Mouse (Mus musculus): ENCODE results near the gene Rps18. TPM values are rescaled to one million over a fixed set of nuclear protein-coding genes. Genes with fewer than 3 reads are reported as not detected.
"Not testable (repeated sequence)": the region's sequence is repeated elsewhere in the genome, so short reads cannot be mapped to it uniquely, and the experiment has no call there.

The Rps18 gene
- total RNA-seq (2021): 100 to 1,000 TPM; 672 to 676 TPM
- long read RNA-seq, experiment 1, transcript Rps18-201 (5 exons, 560 nt): major isoform, 47 of 55 reads
- long read RNA-seq, experiment 1, partial matches to known transcripts: 1 of 55 reads
- long read RNA-seq, experiment 1, other reads (novel, unspliced or antisense): 3 of 55 reads
- long read RNA-seq, experiment 2, transcript Rps18-201 (5 exons, 560 nt): major isoform, 206 of 219 reads
- long read RNA-seq, experiment 2, partial matches to known transcripts: 2 of 219 reads
- long read RNA-seq, experiment 2, other reads (novel, unspliced or antisense): 2 of 219 reads

- peak; percentile 92 to 95 for DNase-seq (ENCODE audit: low spot score in 2 of 2)
Measured at GRCm38 (mm10) chr17:33955555-33956214, at the start of gene Rps18, which contains the start of gene Vps52. TSS of gene Rps18 (minus strand) at chr17:33956001. TSS of gene Vps52 (plus strand) at chr17:33955812.

GRCm38 (mm10) chr17:34003426-34003825, 47.6 kb upstream of the Rps18 start:
- DNase-seq (ENCODE audit: low spot score in 2 of 2): peak in 1 of 2 experiments; percentile 57

DNA sequence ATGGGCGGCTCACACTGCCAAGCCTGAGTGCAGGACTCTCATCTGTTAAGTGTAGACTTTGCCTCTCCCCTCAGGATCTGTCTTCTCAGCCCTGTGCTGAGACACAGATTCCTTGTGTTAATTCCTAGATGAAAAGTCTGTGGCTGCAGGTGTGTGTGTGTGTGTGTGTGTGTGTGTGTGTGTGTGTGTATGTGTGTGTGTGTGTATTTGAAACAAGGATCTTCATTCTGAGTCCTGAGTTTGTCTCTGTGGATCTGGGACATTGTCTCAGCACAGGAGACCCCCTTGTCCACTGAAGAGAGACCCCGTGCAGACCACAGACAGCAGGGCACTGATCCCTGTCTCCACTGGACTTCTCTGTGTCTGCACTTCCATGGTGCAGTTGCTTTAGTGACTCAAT, 45.0 kb upstream of the Rps18 start:
- DNase-seq (ENCODE audit: low spot score in 2 of 2): not testable (repeated sequence)

- DNase-seq (ENCODE audit: low spot score in 2 of 2): peak; percentile 87 to 91
Measured at GRCm38 (mm10) chr17:34000150-34000537, 44.3 kb upstream of the Rps18 start, which contains the start of gene H2-K1. TSS of gene H2-K1 (minus strand) at chr17:34000347.

DNA sequence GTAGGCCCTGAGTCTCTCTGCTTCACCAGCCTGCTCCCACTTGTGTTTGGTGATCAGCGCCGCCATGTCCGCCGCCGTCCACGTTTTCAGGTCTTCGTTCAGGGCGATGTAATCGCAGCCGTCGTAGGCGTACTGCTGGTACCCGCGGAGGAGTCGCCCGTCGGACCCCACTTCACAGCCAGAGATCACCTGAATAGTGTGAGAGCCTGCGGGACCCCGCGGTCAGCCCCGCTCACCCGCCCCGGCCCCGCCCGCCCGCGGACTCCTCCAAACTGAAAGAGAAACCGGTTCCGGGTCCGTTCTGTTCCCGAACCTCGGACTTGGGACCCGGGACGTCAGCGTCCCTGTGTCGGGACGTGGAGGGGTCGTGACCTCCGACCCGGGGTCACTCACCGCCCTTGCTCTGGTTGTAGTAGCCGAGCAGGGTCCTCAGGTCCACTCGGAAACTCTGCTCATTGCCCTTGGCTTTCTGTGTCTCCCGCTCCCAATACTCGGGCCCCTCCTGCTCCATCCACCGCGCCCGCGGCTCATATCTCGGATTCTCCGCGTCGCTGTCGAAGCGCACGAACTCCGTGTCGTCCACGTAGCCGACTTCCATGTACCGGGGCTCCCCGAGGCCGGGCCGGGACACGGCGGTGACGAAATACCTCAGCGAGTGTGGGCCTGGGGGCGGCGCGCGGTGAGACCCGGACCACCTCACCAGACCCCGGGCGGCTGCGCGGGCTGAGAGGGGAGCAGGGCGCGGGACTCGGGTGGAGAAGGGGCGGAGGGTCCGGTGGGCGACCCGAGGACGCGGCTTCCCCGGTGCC, 43.7 kb upstream of the Rps18 start:
- DNase-seq (ENCODE audit: low spot score in 2 of 2): peak in 1 of 2 experiments; percentile 47

GRCm38 (mm10) chr17:33998697-33999096, 42.9 kb upstream of the Rps18 start:
- not testable (repeated sequence) for DNase-seq (ENCODE audit: low spot score in 2 of 2)

DNA sequence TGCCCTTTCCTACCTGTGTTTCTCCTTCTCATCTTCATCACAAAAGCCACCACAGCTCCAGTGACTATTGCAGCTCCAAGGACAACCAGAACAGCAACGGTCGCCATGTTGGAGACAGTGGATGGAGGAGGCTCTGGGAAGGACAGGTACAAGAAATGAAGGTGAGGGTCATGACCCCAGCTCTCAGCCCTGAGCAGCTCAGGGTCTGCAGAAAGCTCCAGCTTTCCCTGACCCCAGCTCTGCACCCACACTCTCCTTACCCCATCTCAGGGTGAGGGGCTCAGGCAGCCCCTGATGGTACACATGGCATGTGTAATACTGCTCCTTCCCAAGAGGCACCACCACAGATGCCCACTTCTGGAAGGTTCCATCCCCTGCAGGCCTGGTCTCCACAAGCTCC, 41.2 kb upstream of the Rps18 start:
- not testable (repeated sequence) for DNase-seq (ENCODE audit: low spot score in 2 of 2)

DNA sequence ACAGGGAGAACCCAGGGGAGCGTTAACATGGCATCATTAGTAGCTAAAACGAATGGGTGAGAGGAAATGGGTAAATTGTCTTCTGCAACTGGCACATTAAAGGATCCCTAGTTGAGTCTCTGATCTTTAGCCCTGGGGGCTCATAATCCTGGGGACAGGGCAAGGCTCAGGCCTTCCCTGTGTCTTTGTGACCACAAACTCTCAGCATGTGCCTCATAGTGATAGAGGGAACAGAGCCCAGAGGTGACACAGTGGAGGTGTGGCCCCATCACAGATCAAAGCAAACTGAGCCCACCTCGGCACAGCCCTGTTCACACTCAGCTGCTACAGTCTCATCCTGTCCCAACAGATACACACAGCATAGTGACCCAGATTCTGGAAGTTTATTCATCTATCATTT, 39.9 kb upstream of the Rps18 start:
- DNase-seq (ENCODE audit: low spot score in 2 of 2): no peak

DNA sequence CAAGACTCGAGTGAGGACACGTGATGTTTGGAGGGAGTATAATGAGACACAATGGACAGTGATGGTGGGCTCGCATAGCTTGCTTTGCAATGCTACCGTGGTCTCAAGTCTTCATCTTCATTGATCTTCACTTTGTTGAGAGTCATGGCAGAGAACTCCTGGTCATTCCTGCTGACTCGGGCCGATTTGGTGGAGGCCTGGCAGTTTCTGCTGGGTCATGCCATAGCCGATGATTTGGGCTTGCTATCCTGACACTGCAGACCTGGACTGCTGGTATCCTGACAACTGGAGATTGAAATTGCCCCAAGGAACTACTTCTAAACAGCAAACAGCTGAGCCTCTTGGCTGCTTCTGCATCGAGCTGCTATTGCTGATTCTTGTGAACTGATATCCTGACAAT, 39.2 kb upstream of the Rps18 start:
- no peak for DNase-seq (ENCODE audit: low spot score in 2 of 2)

GRCm38 (mm10) chr17:33991788-33992664, 36.2 kb upstream of the Rps18 start:
- peak; percentile 52 to 67 for DNase-seq (ENCODE audit: low spot score in 2 of 2)

- DNase-seq (ENCODE audit: low spot score in 2 of 2): peak; percentile 57 to 75
Measured at GRCm38 (mm10) chr17:33982136-33982535, 26.3 kb upstream of the Rps18 start.

- peak; percentile 61 to 70 for DNase-seq (ENCODE audit: low spot score in 2 of 2)
Measured at GRCm38 (mm10) chr17:33981192-33981909, 25.6 kb upstream of the Rps18 start.

GRCm38 (mm10) chr17:33980181-33981035, 24.6 kb upstream of the Rps18 start:
- no peak for DNase-seq (ENCODE audit: low spot score in 2 of 2)

DNA sequence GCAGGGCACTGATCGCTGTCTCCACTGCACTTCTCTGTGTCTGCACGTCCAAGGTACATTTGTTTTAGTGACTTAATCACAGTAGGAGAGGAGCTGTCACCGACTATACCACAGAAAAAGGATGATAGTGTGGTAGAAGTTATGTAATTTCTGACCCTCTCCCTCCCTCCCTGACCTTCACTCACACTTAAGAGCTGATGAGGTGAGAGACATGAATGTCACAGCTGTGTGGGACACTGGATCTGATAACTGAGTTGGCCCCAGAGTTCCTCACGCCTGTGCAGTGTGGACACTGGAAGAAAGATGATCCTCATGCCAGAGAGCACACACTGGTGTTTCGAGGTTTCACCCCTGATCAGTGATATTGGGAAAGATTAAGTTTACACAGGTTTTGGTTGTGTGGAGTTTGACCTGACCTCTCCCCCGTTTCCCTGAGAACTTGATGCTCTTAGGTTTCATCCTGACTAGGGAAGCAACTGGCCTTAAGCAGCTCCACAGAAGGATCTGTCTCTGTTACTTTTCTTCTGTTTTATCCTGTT, 23.8 kb upstream of the Rps18 start:
- DNase-seq (ENCODE audit: low spot score in 2 of 2): no peak

DNA sequence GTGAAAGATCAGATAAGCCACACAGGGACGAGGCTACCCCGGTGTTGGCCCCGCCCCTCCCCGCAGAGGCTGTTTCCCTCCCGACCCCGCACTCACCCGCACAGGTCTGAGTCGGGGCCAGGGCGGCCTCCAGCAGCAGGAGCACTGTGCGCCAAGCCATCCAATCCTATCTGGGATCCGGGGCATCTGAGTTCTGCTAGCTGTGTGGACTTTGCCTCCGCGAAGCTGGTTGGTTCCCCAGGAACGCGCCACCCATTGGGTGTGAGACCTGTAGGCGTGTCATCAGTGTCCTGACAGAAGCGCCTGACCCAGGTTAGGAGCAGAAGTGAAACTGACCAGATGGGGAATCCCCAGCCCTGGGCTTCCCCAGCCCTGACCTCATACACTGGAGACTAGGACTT, 22.8 kb upstream of the Rps18 start:
- peak; percentile 66 to 73 for DNase-seq (ENCODE audit: low spot score in 2 of 2)

GRCm38 (mm10) chr17:33977861-33978557, 22.2 kb upstream of the Rps18 start:
- DNase-seq (ENCODE audit: low spot score in 2 of 2): no peak

GRCm38 (mm10) chr17:33973572-33973971, 17.8 kb upstream of the Rps18 start:
- DNase-seq (ENCODE audit: low spot score in 2 of 2): no peak

DNA sequence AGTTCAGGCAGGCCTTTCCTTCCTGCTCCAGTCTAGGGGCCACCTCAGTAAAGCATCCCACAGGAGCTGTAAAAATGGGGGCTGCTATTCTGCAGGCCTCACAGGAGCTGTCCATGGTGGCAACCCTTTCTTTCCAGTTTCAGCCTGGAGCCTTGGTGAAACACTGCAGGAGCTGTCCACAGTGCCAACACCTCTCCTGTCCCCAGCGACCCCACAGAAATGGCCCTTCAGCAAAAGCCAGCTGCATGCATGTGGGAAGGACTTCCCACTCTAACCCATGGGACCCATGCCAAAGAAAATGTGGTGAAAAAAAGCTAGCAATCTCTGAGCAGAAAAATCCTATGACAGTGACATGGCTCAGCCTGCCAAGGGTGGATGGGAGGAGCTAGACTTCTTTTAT, 16.9 kb upstream of the Rps18 start:
- DNase-seq (ENCODE audit: low spot score in 2 of 2): no peak

Data from adrenal gland, adult 18-20 months (tissue).